Mouse (Mus musculus) bone marrow macrophage, adult 2 months (primary cell): ENCODE measurements around the gene Iqschfp.

Source experiments
- CTCF ChIP-seq: IDR thresholded peaks from 2 replicates; pipeline ENCODE4 v1.5.1; 2012; ENCODE audit warnings: low read depth, mild to moderate bottlenecking, low read length, moderate library complexity
- POLR2A ChIP-seq: IDR thresholded peaks from 2 replicates; pipeline ENCODE4 v1.6.1; 2012; ENCODE audit warnings: mild to moderate bottlenecking, low read depth, low read length, borderline replicate concordance

- TF ChIP-seq POLR2A (no peak), CTCF (no peak)
These were observed 710.9 kb downstream of the Iqschfp start for GRCm38 (mm10) chr3:68602891-68603290.
